Mouse (Mus musculus) cerebellum, adult 18-20 months (tissue): ENCODE measurements at regions not wholly inside any gene's neighbourhood (a gene's known extent, or its start where the extent isn't known, plus 50 kb on each side); places are given as distances from the start of the nearest gene placed in this dataset.
"Not testable (repeated sequence)": the region's sequence is repeated elsewhere in the genome, so short reads cannot be mapped to it uniquely, and the experiment has no call there.

ENCODE experiments used
- DNase-seq, 2 experiments: peaks; one replicate each; pipeline ENCODE4 v3.0.0; 2021

- no peak for DNase-seq
Measured at GRCm38 (mm10) chr8:8919040-8919439, 228.7 kb upstream of the Arglu1 start.

GRCm38 (mm10) chr8:8907478-8908165 lies 217.3 kb upstream of the Arglu1 start:
- DNase-seq = no peak

GRCm38 (mm10) chr8:8892996-8893395 lies 202.7 kb upstream of the Arglu1 start:
- no peak for DNase-seq

DNA sequence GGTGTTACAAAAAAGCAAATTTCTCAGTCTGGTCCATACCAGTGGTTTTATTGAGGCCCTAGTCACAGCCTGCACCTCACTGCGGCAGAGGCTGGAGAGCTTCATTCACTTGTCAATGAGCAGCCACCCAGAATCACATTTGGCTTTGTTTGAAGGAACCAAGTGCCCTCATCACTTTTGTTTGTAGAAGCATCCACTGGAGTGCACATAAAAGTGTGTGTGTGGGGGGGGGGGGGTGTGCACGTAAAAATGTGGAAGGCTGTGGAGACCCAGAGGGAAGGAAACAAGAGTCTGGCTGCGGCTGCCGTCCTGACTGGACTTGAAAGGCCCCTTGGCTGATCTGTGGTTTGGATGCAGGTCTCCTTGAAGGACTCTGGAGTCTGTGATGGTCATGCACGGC lies 187.0 kb upstream of the Arglu1 start:
- DNase-seq = no peak

- DNase-seq = no peak
Measured at GRCm38 (mm10) chr8:8876879-8877278, 186.6 kb upstream of the Arglu1 start.

DNA sequence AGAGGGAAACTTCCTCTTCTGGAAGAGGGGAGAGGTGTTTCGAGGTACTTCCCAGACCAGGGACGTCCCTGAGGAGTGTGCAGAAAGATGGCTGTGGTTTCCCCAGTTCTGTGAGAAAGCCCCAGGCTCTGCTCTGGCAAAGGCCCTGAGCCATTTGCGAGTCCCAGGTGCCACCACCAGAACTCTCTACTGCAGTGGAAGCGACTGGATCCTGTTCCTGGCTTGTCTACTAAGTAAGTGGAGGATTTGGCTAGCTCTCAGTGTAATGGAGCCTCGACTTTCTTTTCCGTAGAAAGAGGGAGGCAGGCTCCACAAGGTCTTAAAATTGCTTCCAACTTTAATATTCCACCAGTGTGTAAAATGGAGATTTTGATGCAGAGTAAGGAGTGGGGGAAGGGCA lies 186.1 kb upstream of the Arglu1 start:
- no peak for DNase-seq

GRCm38 (mm10) chr8:8871938-8872337 lies 181.6 kb upstream of the Arglu1 start:
- no peak for DNase-seq

DNA sequence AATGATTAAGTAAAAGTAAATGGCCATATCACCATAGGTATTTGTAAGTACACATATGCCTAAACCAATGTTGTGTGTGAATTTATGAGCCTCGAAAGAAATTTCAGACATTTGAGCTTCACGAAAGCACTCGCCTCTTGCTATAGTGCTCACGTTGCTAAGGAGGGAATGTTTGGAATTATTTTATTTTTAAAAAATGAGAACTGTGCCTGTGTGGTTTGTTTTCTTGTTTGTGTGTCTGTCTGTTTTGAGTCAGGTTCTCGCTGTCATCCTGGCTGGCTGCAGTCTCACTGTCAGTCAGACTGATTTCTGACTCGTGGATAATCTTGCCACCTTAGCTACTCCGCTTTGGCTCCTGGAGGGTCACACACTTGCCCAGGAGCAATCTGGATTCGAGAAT lies 180.7 kb upstream of the Arglu1 start:
- DNase-seq = no peak

DNA sequence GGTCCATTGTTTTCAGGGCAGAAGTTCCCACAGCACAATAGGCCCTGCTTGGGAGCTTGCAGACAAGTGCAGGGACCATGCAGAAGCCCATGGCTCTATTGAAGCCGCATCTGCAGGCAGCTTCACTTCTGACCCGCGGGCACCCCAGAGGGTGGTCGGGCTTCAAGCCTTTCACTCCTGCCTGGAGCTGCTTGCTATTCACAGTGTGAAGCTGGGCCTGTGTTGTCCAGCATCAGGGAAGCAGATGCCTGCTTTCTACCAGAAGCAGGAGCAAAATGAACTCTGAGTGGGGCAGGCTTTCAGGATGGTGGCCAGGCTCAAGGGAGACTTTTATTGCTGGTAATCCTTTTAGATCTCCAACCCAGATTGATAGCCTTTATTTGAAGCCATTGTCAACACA lies 180.2 kb upstream of the Arglu1 start:
- no peak for DNase-seq

- DNase-seq = no peak
Measured at GRCm38 (mm10) chr8:8869338-8869737, 179.0 kb upstream of the Arglu1 start.

- no peak for DNase-seq
Measured at GRCm38 (mm10) chr8:8867924-8868323, 177.6 kb upstream of the Arglu1 start.

DNA sequence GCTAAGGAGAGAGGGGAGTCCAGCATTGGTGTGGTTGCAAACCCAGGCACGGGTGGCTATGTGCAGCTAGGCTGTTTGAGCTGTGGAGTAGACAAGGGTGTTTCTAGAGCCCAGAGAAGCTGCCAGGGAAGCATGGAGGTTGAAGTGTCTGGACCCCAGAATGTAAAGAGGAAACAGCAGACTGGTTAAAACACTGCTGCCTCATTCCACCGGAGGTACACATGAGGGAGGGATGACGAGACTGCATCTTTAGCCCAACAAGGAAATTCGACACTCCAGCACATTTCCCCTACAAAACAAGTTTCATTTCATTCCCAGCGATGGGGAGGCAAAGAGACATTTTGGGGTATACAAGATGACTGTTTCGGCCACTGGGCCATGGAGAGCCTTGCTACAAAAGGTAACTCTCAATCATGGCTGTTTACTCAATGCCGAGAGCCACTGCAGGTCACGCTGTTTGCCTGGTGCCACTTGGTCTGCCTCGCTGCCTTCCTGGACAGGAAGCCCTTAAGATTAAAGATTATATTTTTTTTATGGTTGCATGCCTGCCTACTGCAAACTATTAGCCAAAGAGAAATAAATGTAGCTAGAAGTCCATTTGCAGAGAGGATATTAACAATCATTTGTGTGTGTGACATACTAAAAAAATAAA lies 176.9 kb upstream of the Arglu1 start:
- DNase-seq = no peak

GRCm38 (mm10) chr8:8862767-8863166 lies 172.4 kb upstream of the Arglu1 start:
- DNase-seq = no peak

DNA sequence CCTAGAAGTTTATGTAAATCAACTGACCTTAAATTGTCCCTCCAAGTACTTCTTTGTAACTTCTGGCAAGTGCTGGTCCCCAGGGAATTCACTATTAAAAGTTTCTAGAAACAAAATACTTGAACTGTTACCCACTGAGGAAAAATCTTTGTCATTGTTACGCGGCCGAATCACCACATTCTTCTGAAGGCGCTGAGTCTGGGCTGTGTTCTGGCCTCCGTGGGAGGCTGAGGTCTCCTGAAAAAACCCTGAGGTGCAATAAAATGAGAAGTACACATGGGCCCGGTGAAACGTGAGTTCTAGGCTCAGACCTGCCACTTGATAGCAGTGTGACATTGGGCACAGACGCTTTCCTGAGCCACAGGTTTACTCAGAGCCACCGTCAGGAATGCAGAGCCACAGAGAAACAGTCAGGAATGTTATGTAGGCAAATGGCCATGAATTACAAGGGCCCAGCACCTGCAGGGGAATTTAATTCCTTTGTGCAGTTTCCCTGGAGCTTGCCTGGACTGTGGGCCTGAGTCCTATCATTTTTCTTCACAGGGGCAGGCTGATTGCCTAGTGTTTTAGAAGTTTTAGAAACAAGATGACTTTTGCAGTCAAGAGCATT lies 171.1 kb upstream of the Arglu1 start:
- no peak for DNase-seq

DNA sequence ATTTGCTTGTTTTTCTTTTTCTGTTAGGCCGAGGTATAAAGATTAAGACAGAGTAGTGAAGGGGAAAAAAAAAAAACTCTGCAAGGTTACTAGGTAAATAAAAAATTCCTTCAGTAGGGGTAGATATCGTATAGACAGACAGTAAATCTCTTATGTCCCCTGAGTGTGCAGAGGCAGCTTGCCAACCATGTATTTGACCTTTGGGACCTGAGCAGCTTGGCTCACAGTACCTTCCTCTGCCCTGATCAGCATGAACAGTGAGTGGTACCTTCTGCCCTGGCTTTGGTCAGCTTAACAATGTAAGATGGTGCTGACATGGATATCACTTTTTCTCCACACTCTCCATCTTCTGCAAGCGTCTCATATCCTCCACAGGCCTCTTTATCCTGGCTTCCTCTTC lies 168.3 kb upstream of the Arglu1 start:
- DNase-seq = no peak

DNA sequence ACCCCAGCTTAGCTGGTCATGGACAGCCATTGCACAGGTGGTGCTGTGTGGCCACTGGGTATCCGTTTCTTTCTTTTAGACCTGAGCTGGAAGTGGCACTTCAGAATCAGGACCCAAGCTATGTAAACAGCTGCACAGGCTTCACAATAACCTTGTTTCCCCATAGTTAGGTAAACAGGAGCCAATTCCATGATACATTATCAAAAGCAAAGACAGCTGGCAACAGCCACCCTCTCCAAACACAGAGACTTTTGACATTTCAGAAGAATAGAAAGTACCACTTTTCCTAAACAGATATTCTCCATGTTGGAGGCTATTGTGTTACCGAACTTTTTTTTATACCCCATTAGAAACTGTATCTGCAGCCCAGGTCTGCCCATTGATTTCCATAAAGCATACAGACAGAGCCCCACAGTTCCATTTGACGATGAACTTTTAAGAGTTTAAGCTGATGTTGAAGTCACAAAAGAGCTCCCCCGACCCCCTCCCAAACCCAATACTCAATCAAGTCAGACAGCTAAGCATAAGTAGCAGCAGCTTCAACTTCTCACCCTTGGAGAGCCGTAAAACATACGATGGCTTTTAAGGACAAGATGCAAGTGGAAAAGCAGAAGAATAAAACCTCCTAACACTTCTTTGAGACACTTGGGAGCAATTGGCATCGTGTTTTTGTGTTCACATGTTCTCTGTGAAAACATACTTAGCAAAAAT lies 162.5 kb upstream of the Arglu1 start:
- DNase-seq = no peak

DNA sequence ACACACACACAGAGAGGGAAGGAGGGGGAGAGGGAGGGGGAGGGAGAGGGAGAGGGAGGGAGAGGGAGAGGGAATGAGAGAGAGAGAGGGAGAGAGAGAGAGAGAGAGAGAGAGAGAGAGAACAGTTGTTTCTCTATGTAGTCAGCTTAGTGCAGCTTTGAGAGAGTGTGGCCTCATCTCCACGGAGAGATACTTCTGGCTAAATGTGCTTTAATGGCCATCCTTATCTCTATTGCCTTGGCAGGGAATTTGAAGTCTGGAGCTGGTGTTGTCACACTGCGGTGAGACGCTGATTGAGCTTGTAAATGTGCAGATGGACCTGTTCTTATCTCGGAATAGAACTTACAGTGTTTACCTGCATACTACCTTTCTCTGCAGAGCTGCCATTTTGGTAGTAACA lies 160.9 kb upstream of the Arglu1 start:
- no peak for DNase-seq

GRCm38 (mm10) chr8:8850766-8851165 lies 160.4 kb upstream of the Arglu1 start:
- no peak for DNase-seq

GRCm38 (mm10) chr8:8847579-8847978 lies 157.3 kb upstream of the Arglu1 start:
- DNase-seq = no peak

DNA sequence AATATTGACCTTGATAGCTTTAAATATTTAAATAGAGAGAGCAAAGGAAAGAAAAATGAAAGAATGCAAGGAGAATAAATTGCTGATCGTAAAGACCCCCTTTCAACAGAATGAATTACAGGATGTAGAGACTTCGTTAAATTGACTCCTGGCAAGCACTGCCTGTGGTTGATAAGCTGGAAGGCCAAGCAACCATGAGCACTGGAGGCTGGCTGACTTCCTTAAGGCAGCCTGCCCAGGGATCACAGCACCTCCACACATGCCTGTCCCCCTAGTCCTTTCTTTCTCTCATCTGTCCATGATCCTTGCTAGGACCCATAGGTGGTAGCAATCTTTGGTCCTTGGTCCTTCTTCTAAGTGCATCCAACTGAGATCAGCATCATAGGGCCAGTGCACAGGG lies 152.0 kb upstream of the Arglu1 start:
- DNase-seq = no peak

- DNase-seq = not testable (repeated sequence)
Measured at GRCm38 (mm10) chr8:8836166-8836565, 145.8 kb upstream of the Arglu1 start.

DNA sequence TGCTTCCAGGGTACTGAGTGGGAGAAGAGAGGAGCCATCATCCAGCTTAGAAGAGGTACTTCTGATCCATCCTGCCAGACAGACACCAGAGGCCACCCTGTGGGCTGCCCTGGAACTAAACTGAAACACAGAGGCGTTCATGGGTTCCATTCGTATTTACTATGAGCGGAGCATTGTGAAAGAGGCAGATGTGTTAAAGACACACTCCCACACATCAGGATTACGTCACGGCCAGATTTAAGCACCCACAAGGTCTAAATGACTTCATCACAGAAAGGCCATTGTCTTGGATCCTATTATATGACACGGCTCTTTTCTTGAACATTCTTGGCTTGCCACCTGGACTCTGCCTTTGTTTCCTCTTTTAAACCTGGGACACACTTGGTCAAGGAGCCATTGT lies 141.0 kb upstream of the Arglu1 start:
- no peak for DNase-seq

DNA sequence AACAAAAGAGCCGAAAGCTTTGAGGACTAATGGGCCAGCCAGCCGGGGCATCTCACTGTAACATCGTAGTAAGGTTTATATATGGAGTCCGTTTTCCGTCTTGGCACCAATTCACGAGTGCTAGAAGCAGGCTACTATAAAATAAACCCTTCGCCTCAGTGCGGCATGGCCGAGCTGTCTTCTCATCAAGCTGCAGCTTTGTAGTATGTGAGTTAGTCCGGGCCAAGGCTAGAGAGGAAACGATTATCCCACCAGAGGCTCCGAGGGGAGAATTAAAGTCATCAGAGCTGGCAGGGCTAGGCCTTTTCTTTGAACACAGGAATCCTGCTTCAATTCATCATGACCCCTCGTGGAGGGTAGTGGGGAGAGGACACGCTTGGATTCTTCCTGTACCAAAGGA lies 138.9 kb upstream of the Arglu1 start:
- no peak for DNase-seq

DNA sequence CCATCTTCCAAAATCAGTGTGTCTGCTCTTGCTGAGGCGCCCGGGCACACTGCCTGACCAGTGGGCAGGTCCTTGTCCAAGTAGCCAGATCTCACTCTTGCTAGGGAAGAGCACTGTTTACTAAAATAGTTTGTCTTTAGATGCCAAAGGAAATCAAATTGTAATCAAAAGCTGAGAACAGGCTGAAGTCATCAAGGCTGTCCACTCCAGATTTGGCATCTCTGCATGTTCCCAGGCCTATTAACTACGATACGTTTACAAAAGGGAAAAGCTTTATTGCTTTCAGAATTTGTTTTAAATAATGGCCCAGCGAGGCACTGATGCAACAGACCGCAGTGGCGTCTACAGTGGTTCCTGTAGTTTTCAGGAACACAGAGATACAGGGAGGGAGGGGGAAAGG lies 137.2 kb upstream of the Arglu1 start:
- DNase-seq = no peak
